Mouse (Mus musculus) cortical plate, adult 2 months (tissue): ENCODE measurements at regions not wholly inside any gene's neighbourhood (a gene's known extent, or its start where the extent isn't known, plus 50 kb on each side); places are given as distances from the start of the nearest gene placed in this dataset.

Experiments
- H3K27ac ChIP-seq: fragments of 200-500 bp; 2 replicates; pipeline ENCODE4 v1.5.1; 2012; ENCODE audit warnings: low read length, control low read depth, inconsistent platforms; ENCODE audit not compliant: insufficient read depth
- H3K4me1 ChIP-seq: fragments of 200-500 bp; 2 replicates; pipeline ENCODE4 v1.6.1; 2011; ENCODE audit warnings: low read length; ENCODE audit not compliant: control insufficient read depth, insufficient read depth
- H3K4me3 ChIP-seq: fragments of 200-500 bp; 2 replicates; pipeline ENCODE4 v1.5.1; 2011; ENCODE audit warnings: mild to moderate bottlenecking, low read length, control low read depth; ENCODE audit not compliant: insufficient read depth
- CTCF ChIP-seq: fragments of 200-500 bp; IDR thresholded peaks from 2 replicates; pipeline ENCODE4 v1.5.1; 2011; ENCODE audit warnings: mild to moderate bottlenecking, control low read depth, low read length; ENCODE audit not compliant: insufficient read depth; ENCODE audit errors: extremely low read depth
- POLR2A ChIP-seq: fragments of 200-500 bp; IDR thresholded peaks from 2 replicates; pipeline ENCODE4 v1.6.1; 2011; ENCODE audit warnings: mild to moderate bottlenecking, low read length, control low read depth; ENCODE audit not compliant: insufficient read depth; ENCODE audit errors: extremely low read depth

- no peak for TF ChIP-seq POLR2A
- TF ChIP-seq CTCF, result no peak
These were observed 284.4 kb upstream of the Mpdz start for GRCm38 (mm10) chr4:81726761-81727723.

GRCm38 (mm10) chr4:81724751-81725150, 282.1 kb upstream of the Mpdz start:
- H3K4me3 ChIP-seq, result no peak overlapping the region
- H3K27ac ChIP-seq, result no peak overlapping the region
- TF ChIP-seq CTCF (no peak), POLR2A (no peak)
- no peaks in the 10 kb centered on the region for H3K4me1 ChIP-seq

More at GRCm38 (mm10) chr4:81726761-81727723, 284.4 kb upstream of the Mpdz start:
- Histone ChIP-seq H3K4me3 (no peak overlapping the region), H3K4me1 (no peaks in the 10 kb centered on the region), H3K27ac (0 out of 2 replicates have a peak overlapping the region, but pooled peaks have one; percentile 5)

- H3K4me3 ChIP-seq, result no peak overlapping the region
- no peak for TF ChIP-seq CTCF
- TF ChIP-seq POLR2A, result no peak
These were observed 269.8 kb upstream of the Mpdz start for GRCm38 (mm10) chr4:81712378-81712777.

GRCm38 (mm10) chr4:81695182-81695581, 252.6 kb upstream of the Mpdz start:
- TF ChIP-seq CTCF (no peak), POLR2A (no peak)
- no peak overlapping the region for H3K27ac ChIP-seq
- no peak overlapping the region for H3K4me3 ChIP-seq
- no peaks in the 10 kb centered on the region for H3K4me1 ChIP-seq

More at GRCm38 (mm10) chr4:81712378-81712777, 269.8 kb upstream of the Mpdz start:
- Histone ChIP-seq H3K27ac (no peak overlapping the region), H3K4me1 (no peaks in the 10 kb centered on the region)

GRCm38 (mm10) chr4:81677205-81677604, 234.6 kb upstream of the Mpdz start:
- H3K4me3 ChIP-seq, result no peak overlapping the region
- H3K27ac ChIP-seq, result no peak overlapping the region
- no peaks in the 10 kb centered on the region for H3K4me1 ChIP-seq
- TF ChIP-seq POLR2A (no peak), CTCF (no peak)

GRCm38 (mm10) chr4:81674871-81675270, 232.3 kb upstream of the Mpdz start:
- TF ChIP-seq CTCF, result no peak
- TF ChIP-seq POLR2A, result no peak

GRCm38 (mm10) chr4:81673398-81674265, 231.0 kb upstream of the Mpdz start:
- Histone ChIP-seq H3K27ac (no peak overlapping the region), H3K4me1 (no peaks in the 10 kb centered on the region), H3K4me3 (no peak overlapping the region)
- TF ChIP-seq CTCF (no peak), POLR2A (no peak)

More at GRCm38 (mm10) chr4:81674871-81675270, 232.3 kb upstream of the Mpdz start:
- H3K27ac ChIP-seq, result no peak overlapping the region
- H3K4me1 ChIP-seq, result no peaks in the 10 kb centered on the region
- no peak overlapping the region for H3K4me3 ChIP-seq

GRCm38 (mm10) chr4:81671986-81672385, 229.4 kb upstream of the Mpdz start:
- no peak overlapping the region for H3K27ac ChIP-seq
- H3K4me1 ChIP-seq, result no peaks in the 10 kb centered on the region
- H3K4me3 ChIP-seq, result no peak overlapping the region
- TF ChIP-seq CTCF (no peak), POLR2A (no peak)

GRCm38 (mm10) chr4:81669181-81669580, 226.6 kb upstream of the Mpdz start:
- H3K4me3 ChIP-seq, result no peak overlapping the region
- no peak overlapping the region for H3K27ac ChIP-seq
- TF ChIP-seq CTCF, result no peak
- TF ChIP-seq POLR2A, result no peak
- H3K4me1 ChIP-seq, result no peaks in the 10 kb centered on the region

GRCm38 (mm10) chr4:81661096-81661495, 218.5 kb upstream of the Mpdz start:
- Histone ChIP-seq H3K4me1 (no peaks in the 10 kb centered on the region), H3K27ac (no peak overlapping the region), H3K4me3 (no peak overlapping the region)
- TF ChIP-seq POLR2A (no peak), CTCF (no peak)
